Mouse (Mus musculus) lung, embryonic 14.5 days (tissue): ENCODE data around the gene Smc3. TPM values are rescaled to one million over a fixed set of nuclear protein-coding genes. Genes with fewer than 3 reads are reported as not detected.
"Not testable (repeated sequence)": the region's sequence is repeated elsewhere in the genome, so short reads cannot be mapped to it uniquely, and the experiment has no call there.

ENCODE experiments used
- ATAC-seq: fragments of 200-750 bp; cut with Nextera tagmentation; 2 replicates; pipeline ENCODE4 v1.8.0; 2017; ENCODE audit warnings: mild to moderate bottlenecking, moderate TSS enrichment, moderate library complexity; ENCODE audit not compliant: insufficient read depth
- DNase-seq: peaks from one replicate; pipeline ENCODE4 v3.0.0-alpha.2; 2015
- H3K27ac ChIP-seq: fragments of 300-500 bp; sonication (generic); 2 replicates; pipeline ENCODE4 v1.5.1; 2014; ENCODE audit warnings: low read depth, mild to moderate bottlenecking, moderate library complexity
- H3K27me3 ChIP-seq: fragments of 300-500 bp; sonication (generic); 2 replicates; pipeline ENCODE4 v1.6.1; 2014; ENCODE audit warnings: low read length, control low read depth; ENCODE audit not compliant: insufficient read depth
- H3K36me3 ChIP-seq: fragments of 300-500 bp; sonication (generic); 2 replicates; pipeline ENCODE4 v1.6.1; 2014; ENCODE audit warnings: control low read depth; ENCODE audit not compliant: insufficient read depth
- H3K4me1 ChIP-seq: fragments of 300-500 bp; sonication (generic); 2 replicates; pipeline ENCODE4 v1.6.1; 2014; ENCODE audit warnings: antibody characterized with exemption, control low read depth; ENCODE audit not compliant: insufficient read depth
- H3K4me2 ChIP-seq: fragments of 300-500 bp; sonication (generic); 2 replicates; pipeline ENCODE4 v1.6.1; 2014; ENCODE audit warnings: mild to moderate bottlenecking
- H3K4me3 ChIP-seq: fragments of 300-500 bp; sonication (generic); 2 replicates; pipeline ENCODE4 v1.5.1; 2014; ENCODE audit warnings: low read depth, low read length
- H3K9ac ChIP-seq: fragments of 300-500 bp; sonication (generic); 2 replicates; pipeline ENCODE4 v1.6.1; 2014
- H3K9me3 ChIP-seq: fragments of 300-500 bp; sonication (generic); 2 replicates; pipeline ENCODE4 v1.6.1; 2016; ENCODE audit warnings: low read depth, low read length, control low read depth
- CTCF ChIP-seq: IDR thresholded peaks from 2 replicates; pipeline ENCODE4 v1.5.1; 2016; ENCODE audit warnings: antibody characterized with exemption, low read depth
- WGBS: fragments of 180-500 bp; shearing (Covaris S2); extraction: QIAGEN DNeasy Blood & Tissue Kit; methylation state at CpG from one replicate; pipeline ENCODE4 v1.1.7; 2014; 5-methylcytosine and 5-hydroxymethylcytosine counted together
- polyA plus RNA-seq: library from polyadenylated mRNA; unstranded; fragments of >200 nt; fragmentation: Nextera tagmentation; extraction: Ambion mirVana; gene quantifications from 2 replicates; pipeline ENCODE4 v1.2.1, GENCODE M21; 2014

Gene Smc3
- polyA plus RNA-seq, 1 experiment from 2014 or later, result 76.1 TPM

GRCm38 (mm10) chr19:53653624-53654467, 53.6 kb downstream of the Smc3 start:
- H3K27me3 ChIP-seq, result no peaks in the 10 kb centered on the region
- no peaks in the 10 kb centered on the region; the same call in 1 of the 2 replicates for H3K36me3 ChIP-seq
- H3K4me2 ChIP-seq, result peak overlapping the region; percentile 1; the same call in 1 of the 2 replicates
- no peaks in the 10 kb centered on the region for H3K9me3 ChIP-seq
- no peak overlapping the region for H3K4me3 ChIP-seq
- H3K27ac ChIP-seq, result peak overlapping the region; percentile 69
- peak; percentile 86 for DNase-seq
- peak; percentile 72 for ATAC-seq
- peaks cover 9% of the 10 kb centered on the region for H3K4me1 ChIP-seq
- no peak for TF ChIP-seq CTCF
- 51% methylated on average over 20 of the region's 20 CpGs for WGBS
- no peak overlapping the region for H3K9ac ChIP-seq

DNA sequence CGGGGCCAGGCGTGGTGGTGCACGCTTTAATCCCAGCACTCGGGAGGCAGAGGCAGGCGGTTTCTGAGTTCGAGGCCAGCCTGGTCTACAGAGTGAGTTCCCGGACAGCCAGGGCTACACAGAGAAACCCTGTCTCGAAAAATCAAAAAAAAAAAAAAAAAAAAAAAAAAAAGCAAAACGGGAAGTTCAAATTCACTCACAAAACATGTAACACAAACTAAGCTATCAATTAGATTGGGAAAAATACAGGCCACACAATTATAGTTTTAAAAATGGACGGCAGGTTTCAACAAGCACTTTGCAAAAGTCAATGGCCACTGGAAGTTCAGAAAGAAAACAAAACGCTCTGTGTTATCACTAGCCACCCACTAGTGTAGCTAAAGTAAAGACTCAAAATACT, 56.2 kb downstream of the Smc3 start:
- ATAC-seq, H3K27ac ChIP-seq, DNase-seq, H3K4me3 ChIP-seq, H3K9me3 ChIP-seq, H3K36me3 ChIP-seq, H3K4me1 ChIP-seq, H3K27me3 ChIP-seq, H3K4me2 ChIP-seq, H3K9ac ChIP-seq: not testable (repeated sequence)
- WGBS, result 82% methylated on average over 11 of the region's 11 CpGs

GRCm38 (mm10) chr19:53657437-53657836, 57.2 kb downstream of the Smc3 start:
- no peak overlapping the region for H3K4me2 ChIP-seq
- H3K4me1 ChIP-seq, result peaks cover 9% of the 10 kb centered on the region
- no peaks in the 10 kb centered on the region for H3K9me3 ChIP-seq
- no peak overlapping the region for H3K27ac ChIP-seq
- no peak for ATAC-seq
- no peak for DNase-seq
- TF ChIP-seq CTCF, result no peak
- whole genome bisulfite sequencing, result 67% methylated on average over 5 of the region's 5 CpGs
- no peak overlapping the region for H3K9ac ChIP-seq
- H3K27me3 ChIP-seq, result no peaks in the 10 kb centered on the region; the same call in 1 of the 2 replicates
- no peaks in the 10 kb centered on the region for H3K36me3 ChIP-seq
- no peak overlapping the region for H3K4me3 ChIP-seq

GRCm38 (mm10) chr19:53660722-53661420, 60.7 kb downstream of the Smc3 start:
- no peaks in the 10 kb centered on the region for H3K4me1 ChIP-seq
- 59% methylated on average over 9 of the region's 9 CpGs for WGBS
- H3K36me3 ChIP-seq, result no peaks in the 10 kb centered on the region
- peak; percentile 45 for DNase-seq
- no peak for TF ChIP-seq CTCF
- peak; percentile 35; the same call in 1 of the 2 replicates for ATAC-seq
- H3K9me3 ChIP-seq, result no peaks in the 10 kb centered on the region
- no peak overlapping the region for H3K4me2 ChIP-seq
- no peak overlapping the region for H3K4me3 ChIP-seq
- no peak overlapping the region for H3K9ac ChIP-seq
- H3K27me3 ChIP-seq, result no peaks in the 10 kb centered on the region; the same call in 1 of the 2 replicates
- no peak overlapping the region for H3K27ac ChIP-seq

DNA sequence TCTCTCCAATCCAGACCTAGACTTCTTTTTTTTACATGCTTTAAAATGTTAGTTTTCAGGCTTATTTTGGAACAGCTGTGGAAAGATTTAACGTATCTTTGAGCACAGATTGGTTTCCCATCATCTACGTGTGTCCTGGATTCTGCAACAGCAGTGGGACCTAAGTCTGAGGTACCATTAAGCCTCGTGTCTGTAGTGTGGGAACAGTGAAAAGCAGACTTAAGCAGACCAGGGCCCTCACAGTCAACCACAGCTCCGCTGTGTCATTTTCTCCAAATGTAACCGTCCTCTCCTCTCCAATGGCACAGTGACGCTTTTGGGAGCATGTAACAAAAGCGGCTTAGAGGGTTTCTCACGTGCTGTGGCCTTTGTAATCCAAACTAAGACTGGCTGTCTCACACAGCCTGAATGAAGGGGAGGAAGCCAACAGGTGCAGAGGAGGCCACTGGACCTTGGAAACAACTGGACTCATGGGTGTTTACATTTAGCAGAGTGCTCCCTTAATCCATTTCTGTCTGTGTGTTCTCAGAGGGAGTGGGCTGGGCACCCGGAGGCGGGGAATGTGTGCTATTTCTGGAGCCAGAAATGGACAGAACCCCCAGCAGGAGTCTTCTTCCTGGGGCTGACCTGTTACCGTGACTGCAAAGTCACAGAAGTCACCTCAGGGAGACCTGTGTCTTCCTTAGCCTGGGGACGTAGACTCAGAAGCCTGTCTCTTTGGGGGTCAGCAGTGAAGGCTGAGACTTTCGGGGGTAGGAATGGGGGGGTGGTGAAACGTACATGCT, 61.9 kb downstream of the Smc3 start:
- ATAC-seq, result no peak
- Histone ChIP-seq H3K9ac (no peak overlapping the region), H3K27ac (no peak overlapping the region), H3K4me1 (no peaks in the 10 kb centered on the region), H3K27me3 (peaks cover 4% of the 10 kb centered on the region; the same call in 1 of the 2 replicates), H3K4me2 (no peak overlapping the region), H3K9me3 (no peaks in the 10 kb centered on the region), H3K4me3 (no peak overlapping the region), H3K36me3 (no peaks in the 10 kb centered on the region)
- TF ChIP-seq CTCF, result no peak
- 46% methylated on average over 14 of the region's 14 CpGs for WGBS
- DNase-seq, result no peak

- no peak for ATAC-seq
- H3K36me3 ChIP-seq, result no peaks in the 10 kb centered on the region
- no peak overlapping the region for H3K4me2 ChIP-seq
- 85% methylated on average over 9 of the region's 9 CpGs for WGBS
- H3K27me3 ChIP-seq, result 0 out of 2 replicates have a peak, but pooled peaks cover 4% of the 10 kb centered on the region
- no peak overlapping the region for H3K27ac ChIP-seq
- DNase-seq, result no peak
- H3K9ac ChIP-seq, result no peak overlapping the region
- no peaks in the 10 kb centered on the region for H3K4me1 ChIP-seq
- H3K9me3 ChIP-seq, result no peaks in the 10 kb centered on the region
- H3K4me3 ChIP-seq, result no peak overlapping the region
- TF ChIP-seq CTCF, result no peak
Measured at GRCm38 (mm10) chr19:53664831-53665230, 64.6 kb downstream of the Smc3 start.

DNA sequence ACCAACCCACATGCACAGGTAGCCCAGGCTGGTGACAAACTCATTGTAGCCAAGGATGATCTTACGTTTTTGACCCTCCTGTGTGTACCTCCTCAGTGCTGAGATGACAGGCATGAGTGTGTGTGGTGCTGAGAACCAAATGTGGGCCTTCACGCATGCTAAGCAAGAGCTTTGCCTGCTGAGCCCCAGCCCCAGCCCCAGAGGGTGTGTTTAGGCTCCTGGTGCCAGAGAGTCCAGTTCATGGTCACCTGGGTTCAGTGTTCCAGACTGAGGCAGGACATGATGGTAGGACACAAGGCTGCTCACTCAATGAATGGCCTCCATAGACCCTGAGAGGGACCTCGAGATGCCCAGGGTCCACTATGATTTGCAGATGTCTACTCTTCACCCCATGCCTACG, 65.2 kb downstream of the Smc3 start:
- ATAC-seq (no peak), DNase-seq (no peak)
- TF ChIP-seq CTCF, result no peak
- H3K4me1 ChIP-seq, result no peaks in the 10 kb centered on the region
- no peak overlapping the region for H3K27ac ChIP-seq
- H3K36me3 ChIP-seq, result no peaks in the 10 kb centered on the region
- H3K9ac ChIP-seq, result no peak overlapping the region
- H3K27me3 ChIP-seq, result peaks cover 5% of the 10 kb centered on the region; the same call in 1 of the 2 replicates
- no peaks in the 10 kb centered on the region for H3K9me3 ChIP-seq
- no peak overlapping the region for H3K4me3 ChIP-seq
- H3K4me2 ChIP-seq, result no peak overlapping the region
- 85% methylated on average over 4 of the region's 4 CpGs for WGBS
